Mouse (Mus musculus) forelimb bud, embryonic 11.5 days (tissue): ENCODE results near the gene Peg3.
A peak's percentile ranks its signal among the peaks of the same experiment; 100 is the strongest.
"Not testable (repeated sequence)": the region's sequence is repeated elsewhere in the genome, so short reads cannot be mapped to it uniquely, and the experiment has no call there.

Source experiments
- DNase-seq: peaks from one replicate; pipeline ENCODE4 v3.0.0-alpha.2; 2012; ENCODE audit warnings: low read depth, low spot score

Gene Peg3

DNA sequence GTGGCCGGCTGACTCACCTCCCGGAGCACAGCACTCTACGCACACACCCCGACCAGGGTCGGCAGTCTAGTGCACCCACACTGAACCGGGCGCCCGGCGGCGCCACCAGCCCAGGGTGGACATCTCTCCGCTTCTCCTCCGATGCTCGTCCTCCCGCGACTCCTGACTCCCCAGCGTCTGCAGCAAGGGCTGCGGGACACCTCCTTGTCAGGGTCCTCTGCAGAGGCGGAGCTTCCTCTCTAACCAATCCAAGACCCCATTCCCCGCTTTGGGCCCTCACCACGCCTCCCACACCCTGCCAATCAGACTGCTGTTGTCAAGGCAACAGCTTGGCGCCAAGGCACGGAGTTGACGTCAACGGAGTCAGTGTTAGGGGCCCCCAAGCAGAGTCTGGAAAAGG lies at the start of gene Peg3, which contains the start of gene Usp29:
Peg3 (minus strand) TSS at position 191 of the 400 bp plus-strand sequence.
Usp29 (plus strand) TSS at position 338 of the 400 bp plus-strand sequence.
- peak; percentile 92 for DNase-seq

DNA sequence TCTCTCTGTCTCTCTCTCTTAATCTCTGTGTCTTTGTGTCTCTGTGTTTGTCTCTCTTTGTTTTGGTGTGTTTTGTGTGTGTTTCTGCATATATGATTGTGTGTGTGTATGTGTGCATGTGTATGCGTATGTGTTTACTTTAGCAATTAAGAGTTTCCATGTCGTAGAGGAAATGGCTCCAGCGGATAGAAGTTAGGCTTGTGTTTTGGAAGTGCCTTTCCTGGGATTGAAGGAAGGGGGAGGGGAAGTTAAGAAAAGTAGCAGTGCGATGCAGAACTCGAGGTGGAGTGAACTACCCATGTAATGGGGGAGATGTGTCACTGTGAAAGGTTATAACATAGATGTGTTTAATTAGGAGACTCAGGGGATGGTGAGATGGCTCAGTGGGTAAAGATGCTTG lies 48.9 kb upstream of the Peg3 start:
- no peak for DNase-seq

DNA sequence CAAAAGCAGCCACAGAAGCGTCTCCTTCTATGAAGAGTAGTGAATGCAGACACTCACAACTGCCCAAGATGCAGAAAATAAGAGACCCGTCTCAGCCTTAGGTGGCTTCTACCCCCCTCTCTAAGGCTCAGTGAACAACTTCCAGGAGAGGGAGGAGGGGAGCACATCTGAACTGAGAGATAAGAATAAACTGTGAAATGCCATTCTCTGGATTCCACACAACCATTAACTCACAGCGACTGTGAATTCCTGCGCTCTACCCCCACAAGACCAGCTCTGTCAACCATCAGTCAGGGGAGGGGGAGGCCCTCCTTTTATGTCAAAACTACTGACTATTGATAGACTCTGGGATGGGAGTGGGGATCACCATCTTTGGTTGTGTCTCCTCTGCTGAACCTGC lies 47.5 kb upstream of the Peg3 start:
- no peak for DNase-seq

DNA sequence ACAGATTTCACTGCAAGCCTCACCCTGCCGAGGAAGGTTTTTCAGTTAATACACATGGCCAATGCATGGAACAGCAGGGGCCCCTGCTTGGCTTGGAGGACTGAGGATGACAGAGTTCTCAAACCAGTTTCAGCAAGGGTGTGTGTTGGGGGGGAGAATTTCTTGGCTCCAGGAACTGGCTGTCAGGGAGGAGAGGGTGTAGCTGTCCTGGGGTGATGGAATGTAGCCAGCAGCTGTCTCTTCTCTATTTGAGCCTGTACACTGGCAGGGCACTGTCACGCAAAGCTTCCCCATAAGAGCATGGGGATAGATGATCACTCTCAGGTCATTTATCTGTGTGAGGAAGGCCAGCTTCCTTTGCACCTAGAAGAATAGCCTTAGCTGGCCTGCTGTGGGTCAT lies 46.9 kb upstream of the Peg3 start:
- DNase-seq, result no peak

DNA sequence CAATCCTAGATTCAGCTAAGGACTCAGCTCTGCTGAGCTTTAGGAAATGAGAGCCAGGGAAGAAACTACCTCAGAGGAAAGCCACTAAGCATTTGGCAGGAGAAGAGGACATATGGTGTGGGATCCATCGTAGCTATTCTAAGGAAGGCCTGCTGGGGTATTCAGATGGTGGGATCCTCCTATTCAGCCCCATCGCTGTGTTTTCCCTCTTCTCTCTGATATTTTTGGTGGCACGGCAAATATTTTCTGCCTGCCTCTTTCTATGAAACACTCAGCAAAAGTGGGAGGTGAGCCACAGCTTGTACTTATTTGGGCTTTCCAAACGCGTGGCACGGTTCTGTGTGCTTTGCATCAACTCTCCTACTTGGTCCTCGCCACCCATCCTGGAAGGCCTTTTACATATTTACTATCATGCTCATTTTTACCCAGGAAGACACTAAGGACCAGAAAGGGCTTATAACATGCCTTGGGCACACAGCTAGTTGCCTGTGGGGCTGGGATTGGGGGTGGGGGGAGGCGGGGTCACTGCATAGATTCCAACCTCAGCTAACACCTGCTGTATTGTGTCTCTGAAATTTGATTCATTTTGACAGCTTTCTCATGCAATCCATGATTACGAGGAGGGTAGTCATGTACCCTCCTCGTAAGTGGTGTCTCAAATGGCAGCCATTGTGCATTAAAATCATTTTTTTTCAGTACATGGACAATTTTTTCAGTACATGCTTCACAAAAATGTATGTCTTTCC lies 46.3 kb upstream of the Peg3 start:
- DNase-seq, result no peak

DNA sequence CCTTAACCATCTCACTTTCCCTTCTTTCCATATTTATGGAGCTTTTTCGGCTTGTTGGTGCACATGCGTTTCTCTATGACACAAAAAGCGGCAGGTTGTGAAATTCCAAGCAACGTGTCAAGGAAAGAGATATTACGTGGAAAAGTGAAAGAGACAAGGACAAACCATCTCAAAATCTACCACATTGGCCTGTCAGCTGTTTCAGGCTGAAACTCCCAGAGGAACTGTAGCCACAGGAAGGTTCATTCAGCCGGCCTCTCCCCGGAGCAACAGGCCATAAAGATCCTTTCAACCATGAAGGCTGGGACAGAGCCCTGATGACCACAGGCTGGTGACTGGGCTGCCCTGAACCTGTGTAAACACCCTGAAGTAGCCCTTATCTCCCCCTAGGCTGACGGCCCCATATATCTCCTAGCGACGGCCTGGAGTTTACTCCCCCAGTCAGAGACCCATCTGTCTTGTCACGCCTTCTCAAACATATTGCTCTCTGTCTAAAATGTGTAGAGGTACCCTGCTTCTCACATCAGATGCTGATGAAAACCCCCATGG lies 43.7 kb upstream of the Peg3 start:
- not testable (repeated sequence) for DNase-seq

DNA sequence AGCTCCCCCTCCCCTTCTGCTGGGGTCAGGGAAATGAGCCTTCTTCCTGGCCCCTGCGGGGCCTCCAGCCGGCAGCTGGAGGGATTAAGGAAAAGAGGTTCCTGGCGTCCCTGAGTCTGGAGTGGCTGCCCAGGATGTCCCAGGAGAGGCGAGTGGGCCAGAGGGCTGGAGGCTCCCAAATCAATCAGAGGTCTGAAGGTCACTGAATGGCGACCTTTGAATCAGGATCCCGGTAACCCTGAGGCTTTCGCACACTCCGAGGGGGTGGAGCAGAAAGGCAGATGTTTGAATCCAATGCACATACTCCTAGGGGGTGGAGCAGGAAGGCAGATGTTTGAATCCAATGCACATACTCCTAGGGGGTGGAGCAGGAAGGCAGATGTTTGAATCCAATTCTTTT lies 40.1 kb upstream of the Peg3 start:
- peak; percentile 46 for DNase-seq

DNA sequence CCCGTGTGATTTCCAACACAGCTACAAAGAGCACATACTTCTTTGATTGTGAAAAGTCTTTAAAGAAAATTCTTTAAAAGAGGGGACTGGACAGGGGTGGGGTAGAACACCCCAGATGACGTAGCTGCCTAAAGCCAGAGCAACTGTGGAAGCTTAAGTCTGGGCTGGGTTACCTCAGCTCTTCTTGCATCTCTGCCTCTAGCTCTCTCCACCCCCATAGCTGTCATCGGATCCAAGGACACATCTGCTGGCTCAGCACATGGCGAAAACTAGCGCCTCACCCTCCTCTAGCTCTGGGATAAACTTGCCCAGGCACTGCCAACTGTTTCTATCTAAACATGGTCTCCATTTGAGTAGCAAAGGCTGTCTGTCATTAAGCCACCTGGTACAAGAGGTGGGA lies 35.0 kb upstream of the Peg3 start:
- no peak for DNase-seq

DNA sequence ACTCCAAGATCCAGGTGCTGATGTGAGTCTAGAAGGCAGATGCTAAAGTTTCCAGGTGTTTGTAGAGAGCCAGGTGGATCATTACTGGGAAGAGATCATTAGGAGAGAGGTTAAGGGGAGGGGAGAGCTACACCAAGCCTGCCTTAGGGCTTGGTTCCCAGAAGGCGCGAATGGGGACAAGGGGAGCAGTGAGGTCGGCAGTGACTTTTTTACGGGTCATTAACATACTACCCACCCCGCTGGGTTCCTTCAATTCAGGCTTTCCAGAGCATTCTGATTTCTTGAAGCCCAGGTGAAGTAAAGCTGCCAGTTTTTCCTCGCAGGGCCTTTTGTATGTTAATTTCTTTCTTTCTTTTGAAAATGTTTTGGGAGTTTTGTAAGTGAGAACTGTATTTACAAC lies 29.9 kb upstream of the Peg3 start:
- peak; percentile 46 for DNase-seq

DNA sequence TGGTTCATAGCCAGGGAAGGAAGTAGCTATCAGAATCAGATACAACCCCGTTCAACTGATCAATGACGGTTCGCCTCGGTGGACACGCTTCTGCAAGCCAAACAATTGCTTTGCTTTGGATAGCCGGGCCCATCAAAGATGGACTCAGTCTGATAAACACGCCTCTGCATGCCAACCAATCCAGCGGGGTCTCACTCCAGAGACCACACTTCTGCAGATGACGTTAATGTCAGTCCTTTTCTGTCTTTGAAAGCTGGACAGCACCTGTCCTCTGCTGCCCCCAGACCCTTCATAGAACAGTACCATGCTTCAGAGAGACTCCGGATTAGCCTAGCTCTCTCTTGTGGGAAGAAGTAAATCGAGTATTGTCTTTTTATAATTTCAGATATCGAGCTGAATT lies 29.5 kb upstream of the Peg3 start:
- DNase-seq, result no peak

DNA sequence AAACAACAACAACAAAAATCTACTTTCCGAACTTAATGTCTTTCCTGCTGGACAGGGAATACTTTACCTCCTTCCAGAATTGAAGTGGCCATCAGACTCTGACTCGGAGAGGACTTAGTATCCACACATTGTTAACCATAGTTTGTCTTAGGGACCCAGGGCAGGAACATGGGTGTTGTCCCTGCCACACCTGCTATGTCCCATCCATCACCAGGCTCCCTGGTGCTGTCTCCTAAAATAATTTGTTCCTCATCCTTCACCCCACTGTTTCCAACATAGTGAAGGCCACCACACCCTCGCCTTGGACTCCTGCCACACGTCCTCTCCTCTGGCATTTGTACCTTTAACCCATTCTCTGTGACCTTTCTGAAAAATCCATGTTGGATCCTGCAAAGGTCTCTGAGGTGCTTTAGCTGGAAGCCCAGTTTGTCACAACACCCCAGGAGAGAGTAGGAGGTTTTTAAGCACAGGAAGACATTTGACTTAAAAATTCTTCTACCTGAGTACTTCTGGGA lies 26.6 kb upstream of the Peg3 start:
- no peak for DNase-seq

DNA sequence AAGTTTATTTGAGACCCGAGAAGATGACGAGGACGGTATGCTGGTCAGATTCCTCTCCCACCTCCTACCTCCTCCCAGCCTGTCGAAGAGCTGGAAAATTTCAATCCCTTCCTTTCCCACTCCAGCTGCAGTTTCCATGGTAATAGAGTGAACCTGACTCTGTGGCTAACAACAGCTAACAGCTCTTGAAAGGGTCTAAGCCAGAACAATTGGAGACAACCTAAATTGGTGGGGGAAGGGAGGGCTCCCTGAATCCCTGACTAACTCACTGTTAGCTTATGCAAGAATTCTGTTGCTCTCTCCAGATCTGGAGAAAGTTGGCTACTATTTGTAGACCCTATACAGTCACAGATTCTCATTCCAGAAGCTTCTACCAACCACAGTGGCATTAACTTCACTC lies 23.2 kb upstream of the Peg3 start:
- DNase-seq, result peak; percentile 68

DNA sequence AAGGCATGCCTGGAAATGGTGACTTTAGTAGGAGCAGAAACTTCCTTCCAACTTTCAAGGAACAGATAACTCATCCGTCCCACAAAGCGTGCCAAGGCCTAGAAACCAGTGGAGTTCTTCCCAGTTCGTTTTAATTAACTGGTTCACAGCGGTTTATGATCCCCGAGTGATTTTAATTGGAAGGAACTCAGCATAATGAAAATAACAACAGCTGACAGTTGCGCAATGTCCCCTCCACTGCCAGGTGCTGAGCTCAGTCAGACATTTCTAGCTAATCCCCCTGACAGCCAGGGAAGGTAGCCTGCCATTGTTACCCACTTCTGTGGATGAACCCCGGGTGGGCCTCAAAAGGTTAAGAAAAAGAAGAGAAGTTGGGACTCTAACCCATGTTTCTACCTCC lies 19.0 kb upstream of the Peg3 start:
- DNase-seq, result no peak

DNA sequence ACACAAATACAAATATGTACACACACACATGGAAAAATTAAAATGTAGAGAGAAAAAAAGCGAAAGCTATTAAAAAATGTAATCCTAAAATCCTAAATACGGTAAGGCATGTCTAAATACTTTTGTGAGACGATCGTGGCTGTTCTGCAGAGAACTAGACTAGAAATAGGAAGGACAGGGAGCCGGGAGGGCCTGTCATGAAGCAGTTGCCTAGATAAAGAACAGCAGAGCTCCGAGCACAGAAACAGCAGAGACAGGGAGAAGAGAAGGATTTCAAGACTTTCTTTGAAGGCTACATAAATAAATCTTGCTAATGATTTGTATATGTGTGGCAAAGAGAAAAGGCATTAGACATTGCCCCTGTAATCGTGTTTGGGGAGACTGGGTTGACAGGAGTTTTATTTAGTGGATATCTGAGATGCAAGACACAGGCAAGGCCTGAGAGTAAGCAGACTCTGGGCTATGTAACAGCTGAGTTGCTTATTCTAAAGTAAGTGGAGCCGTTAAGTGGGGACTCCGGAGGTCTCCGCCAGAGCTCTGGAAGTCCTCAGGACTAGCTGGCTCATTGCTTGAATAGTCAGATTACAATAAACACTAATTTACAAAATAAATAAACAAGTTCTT lies 14.2 kb upstream of the Peg3 start:
- DNase-seq, result peak; percentile 43

DNA sequence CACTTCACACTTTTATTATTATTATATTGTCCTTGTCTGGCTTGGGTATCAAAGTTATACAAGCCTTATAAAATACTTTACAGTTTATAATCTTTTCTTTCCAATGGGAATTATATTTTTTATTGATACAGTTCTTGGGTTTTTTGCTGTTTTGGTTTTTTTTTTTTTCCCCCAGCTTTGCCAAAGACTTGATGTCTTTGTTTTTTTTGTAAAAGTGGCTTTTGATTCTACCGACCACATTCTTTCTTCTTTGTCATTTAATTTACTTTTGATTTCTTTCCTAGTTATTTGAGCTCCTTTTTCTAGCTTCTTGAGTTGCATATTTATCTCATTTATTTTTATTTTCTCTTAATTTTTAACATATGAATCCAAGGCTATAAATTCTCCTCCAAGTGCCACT lies 5.8 kb upstream of the Peg3 start:
- DNase-seq, result no peak

DNA sequence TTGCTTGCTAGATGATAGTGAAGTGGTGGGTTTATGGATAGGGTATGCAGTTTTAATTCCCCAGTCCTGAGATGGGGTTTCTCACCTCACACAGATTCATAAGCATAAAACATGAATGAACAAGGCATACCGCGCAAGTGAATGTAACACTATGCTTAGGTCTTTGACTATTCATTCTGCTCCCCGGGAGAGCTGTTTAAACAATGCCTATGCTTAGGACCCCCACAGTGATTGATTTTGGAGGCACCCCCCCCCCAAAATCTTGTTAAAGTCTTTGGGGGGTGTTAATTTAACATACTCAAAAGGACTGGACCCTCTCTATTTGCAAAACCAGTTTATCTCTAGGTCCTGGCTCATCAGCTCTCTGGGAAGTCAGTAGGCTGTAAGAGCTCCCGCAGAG lies 1.7 kb upstream of the Peg3 start:
- no peak for DNase-seq

DNA sequence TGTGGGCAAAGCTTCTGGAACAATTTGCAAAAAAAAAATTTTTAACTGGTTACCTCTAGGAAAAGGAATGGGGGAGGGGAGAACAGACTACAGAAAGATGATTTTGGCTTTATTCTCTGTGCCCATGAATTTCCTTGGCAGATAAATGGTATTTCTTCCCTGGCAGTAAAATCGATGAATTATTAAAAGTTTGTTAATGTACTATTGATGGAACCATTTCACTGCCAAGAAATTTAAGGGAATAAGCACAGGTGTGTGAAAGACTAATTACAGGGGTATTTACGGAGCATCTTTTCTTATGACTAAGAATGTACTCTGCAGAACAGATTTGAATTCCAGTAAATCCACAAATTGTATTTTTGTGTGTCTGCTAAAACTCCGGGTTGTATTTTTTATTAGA lies 1.1 kb upstream of the Peg3 start:
- no peak for DNase-seq

DNA sequence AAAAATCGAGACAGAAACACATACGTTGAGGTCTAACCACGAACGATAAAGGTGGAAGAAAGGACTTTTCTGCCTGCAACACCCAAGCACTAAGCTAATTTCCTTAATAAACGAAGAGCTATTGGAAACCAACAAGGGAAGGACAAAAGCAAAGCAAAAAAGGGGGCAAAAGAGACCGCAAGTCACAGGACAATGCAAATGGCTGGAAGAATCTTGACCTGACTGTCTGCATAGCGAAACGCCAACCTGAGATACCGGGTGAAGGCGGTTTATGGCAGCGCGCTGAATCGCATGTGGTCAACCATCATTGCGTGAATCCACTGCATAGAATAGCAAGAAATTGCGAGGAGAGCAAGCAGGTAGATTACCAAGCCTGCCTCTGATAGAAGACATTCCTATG lies 570 bp upstream of the Peg3 start:
- DNase-seq, result peak; percentile 49

DNA sequence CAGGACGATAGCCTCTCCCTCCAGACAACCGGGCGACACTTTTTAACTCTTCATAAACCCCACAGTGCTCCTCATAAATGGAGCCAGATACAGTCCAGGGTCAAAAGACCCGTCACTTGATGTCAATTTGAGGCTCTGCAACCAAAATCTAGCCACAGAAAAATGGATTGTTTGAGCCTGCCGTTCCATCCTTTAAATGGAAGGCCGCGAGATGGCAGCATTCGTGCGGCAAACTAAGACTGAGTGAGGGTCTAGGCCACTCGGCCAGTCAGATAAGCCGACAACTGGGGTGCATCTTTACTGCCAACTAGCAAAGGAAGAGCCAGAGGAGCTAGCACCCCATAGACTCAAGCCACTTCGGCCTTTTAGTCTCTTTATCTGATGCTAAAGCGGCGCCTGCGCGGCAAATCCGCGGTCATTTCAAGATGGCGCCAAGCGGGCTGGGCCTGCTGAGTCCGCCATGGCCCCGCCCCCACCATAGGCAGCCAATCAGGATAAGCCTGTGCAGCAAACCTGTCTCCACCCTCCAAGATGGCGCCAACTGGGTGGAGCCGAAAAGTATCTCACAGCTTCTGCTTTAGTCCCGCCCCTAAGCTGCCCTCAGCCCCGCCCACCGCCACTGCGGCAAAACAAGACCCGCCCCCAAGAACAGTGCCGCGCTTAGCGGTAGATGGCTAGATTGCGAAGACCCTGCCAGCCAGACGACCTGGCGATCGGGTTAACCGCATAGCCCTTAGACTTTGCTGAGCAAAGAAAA lies 992 bp downstream of the Peg3 start:
- peak; percentile 93 for DNase-seq

DNA sequence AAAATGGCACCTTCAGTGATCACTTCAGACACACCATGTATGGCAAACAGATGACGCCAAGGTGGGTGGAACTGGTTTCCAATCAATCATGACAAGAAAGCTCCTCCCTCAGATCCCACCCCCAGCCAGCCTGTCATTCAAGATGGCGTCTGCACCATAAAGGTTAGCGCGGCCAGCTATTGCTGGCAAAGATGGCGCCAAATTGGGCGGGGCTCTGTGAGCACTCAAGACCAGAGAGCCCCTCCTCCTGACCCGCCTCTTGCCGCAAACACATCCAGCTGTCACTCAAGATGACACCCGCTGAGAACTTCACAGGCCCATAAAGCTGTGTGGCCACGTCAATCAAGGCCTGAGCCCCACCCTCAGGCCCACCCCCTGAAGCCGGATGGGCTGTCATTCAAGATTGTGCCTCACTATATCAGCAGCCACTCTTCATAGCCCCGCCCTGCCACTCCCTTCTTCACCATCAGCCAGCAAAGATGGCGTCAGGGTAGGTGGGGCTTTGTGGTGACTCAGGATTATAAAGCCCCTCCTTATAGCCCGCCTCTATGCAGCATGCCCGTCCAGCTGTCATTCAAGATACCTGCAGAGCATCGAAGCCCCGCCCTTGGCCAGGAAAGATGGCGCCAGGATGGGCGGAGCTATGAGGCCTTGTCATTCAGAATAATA lies 1.8 kb downstream of the Peg3 start:
- peak; percentile 88 for DNase-seq

DNA sequence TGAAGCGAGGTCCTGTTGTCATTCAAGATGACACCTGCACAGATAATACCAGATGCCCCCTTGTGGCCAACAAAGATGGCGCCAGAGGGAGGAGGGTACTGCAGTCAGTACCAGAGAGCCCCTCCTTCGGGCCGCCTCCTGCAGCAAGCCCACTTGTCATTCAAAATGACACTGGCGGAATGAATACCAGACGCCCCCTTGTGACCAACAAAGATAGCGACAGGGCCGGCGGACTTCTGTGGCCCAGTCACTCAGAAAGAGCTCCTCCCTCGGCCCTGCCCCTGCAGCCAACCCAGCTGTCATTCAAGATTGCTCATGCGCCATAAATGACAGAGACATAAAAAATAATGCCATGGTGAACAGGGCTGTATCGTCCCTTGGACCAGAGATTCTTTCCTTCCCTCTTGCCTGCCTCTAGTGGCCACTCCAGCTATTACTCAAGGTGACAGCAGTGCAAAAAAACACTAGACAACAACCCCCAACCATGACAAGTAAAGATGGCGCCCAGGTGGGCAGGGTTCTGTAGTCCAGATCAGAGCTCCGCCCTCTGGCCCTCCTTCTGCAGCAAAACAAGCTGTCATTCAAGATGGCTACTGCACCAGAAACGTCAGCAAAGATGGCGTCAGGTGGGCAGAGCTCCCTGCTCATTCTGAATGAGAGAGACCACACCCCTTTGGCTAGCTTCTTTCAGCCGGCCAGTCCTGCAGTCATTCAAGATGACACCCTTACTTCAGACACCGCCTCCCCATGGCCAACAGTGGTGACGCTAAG lies 2.7 kb downstream of the Peg3 start:
- DNase-seq, result peak; percentile 54
